Comparison of ENCODE assay signal across 8 mouse cellular contexts in the genomic region with DNA sequence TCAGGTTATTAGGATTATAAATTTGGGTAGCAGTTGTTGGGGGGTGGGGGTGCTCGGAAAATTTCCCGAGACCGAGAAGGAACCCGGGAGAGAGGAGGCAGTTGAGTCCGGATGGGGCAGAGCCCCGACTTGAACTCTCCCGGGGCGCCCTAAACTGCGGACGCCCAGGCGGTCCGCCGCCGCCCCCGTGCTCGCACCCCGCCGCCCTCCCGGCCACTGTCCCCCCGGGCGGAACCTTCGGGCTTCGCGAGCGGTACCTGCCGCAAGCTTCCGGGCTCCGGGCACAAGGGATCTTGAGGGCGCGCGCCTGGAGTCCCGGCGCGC. TPM values are rescaled to one million over a fixed set of nuclear protein-coding genes. Genes with fewer than 3 reads are reported as not detected.
DNase-seq lines count a peak whose midpoint lies in the region; ATAC-seq and TF ChIP-seq lines count a peak whose summit lies in the region.

No protein-coding gene starts in this region.

- H3K4me2 ChIP-seq in limb, embryonic 15.5 days = peak overlapping the region; percentile 98
- peak overlapping the region; percentile 97 for H3K4me2 ChIP-seq in stomach, embryonic 16.5 days (ENCODE audit: low read depth, low read length)

- peak overlapping the region; percentile 51 for H3K9ac ChIP-seq in limb, embryonic 15.5 days
- H3K9ac ChIP-seq in stomach, embryonic 16.5 days (ENCODE audit: low read length) = peak overlapping the region; percentile 85

- no peak for TF ChIP-seq CTCF in spleen, adult 2 months (IDR thresholded peaks at IDR 0.05; ENCODE audit: extremely low read depth, insufficient read depth, insufficient read length, insufficient replicate concordance)

- H3K9me3 ChIP-seq in erythroblast, embryonic 14.5 days (ENCODE audit: control insufficient read depth, low read length) = peaks cover 8% of the 10 kb centered on the region; the same call in 1 of the 2 replicates
- no peaks in the 10 kb centered on the region for H3K9me3 ChIP-seq in limb, embryonic 15.5 days
- H3K9me3 ChIP-seq in stomach, embryonic 16.5 days (replicated peaks; ENCODE audit: control insufficient read depth, low read length) = no peaks in the 10 kb centered on the region

- peaks cover 37% of the 10 kb centered on the region for H3K4me1 ChIP-seq in erythroblast, embryonic 14.5 days (ENCODE audit: control insufficient read depth)
- H3K4me1 ChIP-seq in spleen, adult 2 months (ENCODE audit: control insufficient read depth, insufficient read depth, insufficient read length) = peaks cover 22% of the 10 kb centered on the region
- peaks cover 30% of the 10 kb centered on the region for H3K4me1 ChIP-seq in limb, embryonic 15.5 days
- H3K4me1 ChIP-seq in stomach, embryonic 16.5 days (ENCODE audit: control insufficient read depth, insufficient read depth, low read length) = peaks cover 14% of the 10 kb centered on the region

- peak overlapping the region; percentile 69 for H3K4me3 ChIP-seq in erythroblast, embryonic 14.5 days (replicated peaks)
- H3K4me3 ChIP-seq in spleen, adult 2 months (ENCODE audit: extremely low read depth, insufficient read depth, insufficient read length) = peak overlapping the region; percentile 60
- H3K4me3 ChIP-seq in limb, embryonic 15.5 days = peak overlapping the region; percentile 69
- H3K4me3 ChIP-seq in stomach, embryonic 16.5 days (replicated peaks; ENCODE audit: low read length) = peak overlapping the region; percentile 78

- TF ChIP-seq POLR2A in spleen, adult 2 months (IDR thresholded peaks at IDR 0.05; ENCODE audit: low read depth, low read length) = no peak

- peaks cover 62% of the 10 kb centered on the region for H3K27me3 ChIP-seq in erythroblast, embryonic 14.5 days (ENCODE audit: control insufficient read depth)
- peaks cover 33% of the 10 kb centered on the region for H3K27me3 ChIP-seq in spleen, adult 2 months (ENCODE audit: control insufficient read depth, insufficient read depth, low read length)
- peaks cover 15% of the 10 kb centered on the region for H3K27me3 ChIP-seq in limb, embryonic 15.5 days
- H3K27me3 ChIP-seq in stomach, embryonic 16.5 days (ENCODE audit: control insufficient read depth, insufficient read depth, low read length) = no peaks in the 10 kb centered on the region; the same call in 1 of the 2 replicates

- no peak for ATAC-seq in erythroblast, adult 5-6 weeks (replicated peaks; ENCODE audit: low FRiP score, poor library complexity, severe bottlenecking)
- ATAC-seq in limb, embryonic 15.5 days (ENCODE audit: insufficient number of reproducible peaks, low FRiP score, low TSS enrichment, low read depth) = peak; percentile 8; the same call in 1 of the 2 replicates
- no peak for ATAC-seq in stomach, embryonic 16.5 days (ENCODE audit: insufficient read depth, low FRiP score)

- 1% methylated on average over 29 of the region's 34 CpGs for WGBS in spleen, adult 2 months
- WGBS in limb, embryonic 15.5 days = under 1% methylated on average over 34 of the region's 34 CpGs
- WGBS in stomach, embryonic 16.5 days = under 1% methylated on average over 34 of the region's 34 CpGs

- no peak for DNase-seq in spleen, adult 2 months (ENCODE audit: low read depth in 1 of 2, low spot score in 2 of 2)
- DNase-seq in spleen, postnatal 4 days (ENCODE audit: low spot score in 2 of 2) = no peak
- DNase-seq in gastrocnemius, postnatal 25 days = no peak
- no peak for DNase-seq in thymus, postnatal 4 days

- H3K36me3 ChIP-seq in erythroblast, embryonic 14.5 days (ENCODE audit: control insufficient read depth) = no peaks in the 10 kb centered on the region
- H3K36me3 ChIP-seq in spleen, adult 2 months (ENCODE audit: control insufficient read depth, insufficient read depth, low read length) = no peaks in the 10 kb centered on the region
- H3K36me3 ChIP-seq in limb, embryonic 15.5 days = no peaks in the 10 kb centered on the region
- no peaks in the 10 kb centered on the region for H3K36me3 ChIP-seq in stomach, embryonic 16.5 days (ENCODE audit: control insufficient read depth, insufficient read depth, low read length)

- no peak overlapping the region for H3K27ac ChIP-seq in spleen, adult 2 months (ENCODE audit: insufficient read depth, low read length)
- peak overlapping the region; percentile 88 for H3K27ac ChIP-seq in limb, embryonic 15.5 days
- H3K27ac ChIP-seq in stomach, embryonic 16.5 days (ENCODE audit: low read length) = peak overlapping the region; percentile 81

RNA-seq across cellular contexts. Expression of a gene that starts 0.7 kb away (rescaled TPM):
- 0.54 and 0.94 TPM in 2 replicates for polyA plus RNA-seq in erythroblast, embryonic 14.5 days (2012)
- not detected in 2 replicates for total RNA-seq in erythroblast, adult 5-6 weeks (2015; ENCODE audit: low replicate concordance)
- not detected in 2 replicates for total RNA-seq in erythroblast, adult 5-6 weeks (2017; ENCODE audit: low replicate concordance)
- 10.2 and 12.7 TPM in 2 replicates for polyA plus RNA-seq in spleen, adult 2 months (2012; rRNA removed)
- 42.3 and 49.6 TPM in 2 replicates for polyA plus RNA-seq in limb, embryonic 15.5 days (2015; fragmentation: Nextera tagmentation; extraction: Ambion mirVana)
- polyA plus RNA-seq in stomach, embryonic 16.5 days (2015; fragmentation: Nextera tagmentation; extraction: Ambion mirVana) = 24.3 and 27.0 TPM in 2 replicates
- total RNA-seq in gastrocnemius, postnatal 25 days (2021) = 10 to 100 TPM in 1 of 2 experiments, 1 to 10 TPM in 1; 5.0 to 12.4 TPM
